Mouse (Mus musculus) heart, postnatal 36 days (tissue): ENCODE results near the gene Creb3l2. TPM values are rescaled to one million over a fixed set of nuclear protein-coding genes. Genes with fewer than 3 reads are reported as not detected.

Experiments used
- DNase-seq, 2 experiments: peaks; one replicate each; pipeline ENCODE4 v3.0.0; 2021 to 2022
- intact Hi-C: fragments of 180-260 bp; cut with DNase I; formaldehyde crosslinking; loops from one replicate; pipeline ENCODE4 v1.15.1; 2025
- total RNA-seq, 2 experiments: library from RNA; stranded (reverse); gene quantifications; 2 replicates each; pipeline ENCODE4 v1.2.3; 2021

Creb3l2 gene
- total RNA-seq, 2 experiments from 2014 or later, result 21.5 to 22.6 TPM

GRCm38 (mm10) chr6:37336381-37336780, 105.6 kb downstream of the Creb3l2 start:
- intact Hi-C loops, result no loop called here
- DNase-seq, result no peak

GRCm38 (mm10) chr6:37332846-37333245, 109.1 kb downstream of the Creb3l2 start:
- intact Hi-C loops, result no loop called here
- no peak for DNase-seq

GRCm38 (mm10) chr6:37329901-37330864, 111.8 kb downstream of the Creb3l2 start:
- intact Hi-C loops, result no loop called here
- DNase-seq, result no peak

GRCm38 (mm10) chr6:37329376-37329775, 112.6 kb downstream of the Creb3l2 start:
- intact Hi-C loops, result no loop called here
- no peak for DNase-seq

GRCm38 (mm10) chr6:37328671-37329070, 113.3 kb downstream of the Creb3l2 start:
- intact Hi-C loops, result no loop called here
- no peak for DNase-seq

GRCm38 (mm10) chr6:37327519-37327918, 114.4 kb downstream of the Creb3l2 start:
- intact Hi-C loops, result no loop called here
- no peak for DNase-seq

GRCm38 (mm10) chr6:37326603-37326955, 115.4 kb downstream of the Creb3l2 start:
- no peak for DNase-seq
- intact Hi-C loops, result no loop called here

- intact Hi-C loops, result no loop called here
- DNase-seq, result no peak
These were observed 115.9 kb downstream of the Creb3l2 start for GRCm38 (mm10) chr6:37325906-37326602.

GRCm38 (mm10) chr6:37325076-37325475, 116.9 kb downstream of the Creb3l2 start:
- intact Hi-C loops, result no loop called here
- DNase-seq, result no peak

GRCm38 (mm10) chr6:37322641-37323040, 119.3 kb downstream of the Creb3l2 start:
- no peak for DNase-seq
- intact Hi-C loops, result no loop called here

- DNase-seq, result no peak
- intact Hi-C loops, result no loop called here
These were observed 119.9 kb downstream of the Creb3l2 start for GRCm38 (mm10) chr6:37322088-37322487.

GRCm38 (mm10) chr6:37317904-37318303, 124.0 kb downstream of the Creb3l2 start:
- intact Hi-C loops, result no loop called here
- no peak for DNase-seq

- no peak for DNase-seq
- intact Hi-C loops, result no loop called here
These were observed 126.5 kb downstream of the Creb3l2 start for GRCm38 (mm10) chr6:37315440-37315839.

- intact Hi-C loops, result no loop called here
- DNase-seq, result no peak
These were observed 131.3 kb downstream of the Creb3l2 start for GRCm38 (mm10) chr6:37310601-37311000.

- intact Hi-C loops, result no loop called here
- no peak for DNase-seq
These were observed 135.3 kb downstream of the Creb3l2 start for GRCm38 (mm10) chr6:37306616-37307015.

GRCm38 (mm10) chr6:37300492-37300891, 141.5 kb downstream of the Creb3l2 start:
- intact Hi-C loops, result no loop called here

GRCm38 (mm10) chr6:37299562-37300390, 142.2 kb downstream of the Creb3l2 start, which contains the start of gene Dgki:
Dgki (minus strand) TSS chr6:37300184.
- peak; percentile 2 to 13 for DNase-seq
- intact Hi-C loops, result no loop called here

More at GRCm38 (mm10) chr6:37300492-37300891, 141.5 kb downstream of the Creb3l2 start:
- no peak for DNase-seq

- intact Hi-C loops, result no loop called here
These were observed 143.0 kb downstream of the Creb3l2 start for GRCm38 (mm10) chr6:37298982-37299381.

GRCm38 (mm10) chr6:37297744-37298482, 144.0 kb downstream of the Creb3l2 start:
- DNase-seq, result no peak
- intact Hi-C loops, result no loop called here

More at GRCm38 (mm10) chr6:37298982-37299381, 143.0 kb downstream of the Creb3l2 start:
- no peak for DNase-seq

GRCm38 (mm10) chr6:37292068-37292467, 149.9 kb downstream of the Creb3l2 start:
- intact Hi-C loops, result no loop called here
- DNase-seq, result no peak
